Mouse (Mus musculus) NIH3T3 (cell line): ENCODE results near the gene Serf2.

Experiments used
- DNase-seq: peaks from one replicate; pipeline ENCODE4 v3.0.0-alpha.2; 2012; ENCODE audit warnings: low read depth

The Serf2 gene

DNA sequence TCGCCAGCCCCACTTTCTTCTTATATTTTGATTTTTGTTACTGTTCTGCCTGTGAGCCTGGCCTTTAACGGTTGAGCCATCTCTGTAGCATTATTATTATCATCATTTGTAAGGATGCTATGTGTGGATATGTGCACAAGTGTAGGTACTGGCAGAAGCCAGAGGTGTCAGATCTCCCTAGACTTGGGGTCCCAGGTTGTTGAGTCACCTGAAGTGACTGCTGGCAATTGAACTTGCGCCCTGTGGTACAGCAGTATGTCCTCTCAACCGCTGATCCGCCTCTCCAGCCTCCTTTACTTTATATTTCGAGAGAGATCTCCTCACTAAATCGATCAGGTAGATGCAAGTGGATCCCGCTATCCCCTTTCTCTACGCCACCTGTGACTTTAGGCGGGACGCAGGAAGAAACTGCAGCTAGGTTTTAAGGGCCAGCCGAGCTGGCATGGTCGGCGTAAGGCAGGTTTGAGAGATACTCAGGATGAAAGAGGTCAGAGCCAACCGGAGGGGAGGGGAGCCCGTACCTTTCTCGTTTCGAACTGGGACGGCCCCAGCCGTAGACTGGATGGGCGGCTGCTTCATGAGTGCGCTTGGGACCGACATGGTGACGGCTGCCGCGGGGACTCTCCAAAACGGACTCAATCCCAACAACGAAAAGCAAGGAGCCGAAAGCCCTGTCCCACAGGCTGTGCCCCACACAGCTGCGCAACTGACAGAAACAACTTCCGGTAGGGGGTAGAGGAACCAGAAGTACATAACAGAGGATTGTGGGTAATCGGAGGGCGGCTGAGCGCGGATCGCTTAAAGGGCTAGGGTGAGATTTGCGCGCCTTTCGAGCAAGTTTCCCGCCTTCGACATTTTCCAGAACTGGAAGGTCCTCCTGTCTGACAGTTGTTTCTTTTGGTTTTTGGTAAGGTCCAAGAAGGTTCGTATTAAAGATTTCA is 57.2 kb downstream of the Serf2 start, which contains the start of the genes Mfap1a and Wdr76:
Gene Mfap1a, minus strand, starts transcription at position 724 of the 941 bp plus-strand sequence.
Gene Wdr76, plus strand, starts transcription at position 782 of the 941 bp plus-strand sequence.
- peak; percentile 88 for DNase-seq

GRCm38 (mm10) chr2:121507173-121507950 is 58.4 kb downstream of the Serf2 start:
- no peak for DNase-seq
